Mouse (Mus musculus): ENCODE data around the gene Gm28043. TPM values are rescaled to one million over a fixed set of nuclear protein-coding genes. Genes with fewer than 3 reads are reported as not detected.
A peak's percentile ranks its signal among the peaks of the same experiment; 100 is the strongest.

The Gm28043 gene
- polyA plus RNA-seq, 1 experiment = 0.98 TPM

DNA sequence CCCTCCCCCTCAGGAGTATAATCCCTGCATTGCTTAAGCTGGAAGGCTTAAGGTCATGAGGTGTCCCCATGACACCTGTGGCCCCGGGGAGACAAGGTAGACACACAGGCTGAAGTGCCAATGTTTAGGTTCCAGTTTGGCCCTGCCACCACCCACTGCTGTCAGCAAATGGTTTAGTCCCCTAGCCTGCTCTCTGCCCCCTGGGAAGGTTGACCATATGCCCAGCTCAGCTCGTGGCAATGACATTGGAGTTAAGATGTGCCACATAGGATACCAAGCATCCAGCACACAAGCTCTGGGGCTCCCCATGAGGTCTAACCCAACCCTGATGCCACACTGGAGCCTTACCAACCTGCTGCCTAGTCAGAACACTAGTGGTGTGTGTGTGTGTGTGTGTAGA, 117.8 kb downstream of the Gm28043 start:
- Histone ChIP-seq H3K27me3 (ENCODE audit: control insufficient read depth, insufficient read depth, low read length) (no peaks in the 10 kb centered on the region), H3K27ac (ENCODE audit: control insufficient read depth, insufficient read depth, low read depth, low read length) (0 out of 2 replicates have a peak overlapping the region, but pooled peaks have one; percentile 10), H3K4me3 (ENCODE audit: control insufficient read depth, low read depth, low read length) (no peak overlapping the region), H3K4me1 (ENCODE audit: control insufficient read depth, insufficient read depth, low read length) (peaks cover 4% of the 10 kb centered on the region; the same call in 1 of the 2 replicates), H3K36me3 (ENCODE audit: control insufficient read depth, insufficient read depth, low read length) (no peaks in the 10 kb centered on the region)
- TF ChIP-seq POLR2A (IDR thresholded peaks at IDR 0.05; ENCODE audit: control insufficient read depth, low read depth, low read length) = no peak
- TF ChIP-seq CTCF (IDR thresholded peaks at IDR 0.05; ENCODE audit: control insufficient read depth, insufficient read depth, insufficient replicate concordance, low read depth, low read length) = no peak

GRCm38 (mm10) chr17:29736448-29737014, 121.9 kb downstream of the Gm28043 start:
- Histone ChIP-seq H3K27me3 (ENCODE audit: control insufficient read depth, insufficient read depth, low read length) (no peaks in the 10 kb centered on the region), H3K36me3 (ENCODE audit: control insufficient read depth, insufficient read depth, low read length) (no peaks in the 10 kb centered on the region), H3K4me3 (ENCODE audit: control insufficient read depth, low read depth, low read length) (no peak overlapping the region), H3K27ac (ENCODE audit: control insufficient read depth, insufficient read depth, low read depth, low read length) (no peak overlapping the region), H3K4me1 (ENCODE audit: control insufficient read depth, insufficient read depth, low read length) (peaks cover 6% of the 10 kb centered on the region; the same call in 1 of the 2 replicates)
- TF ChIP-seq CTCF (IDR thresholded peaks at IDR 0.05; ENCODE audit: control insufficient read depth, insufficient read depth, insufficient replicate concordance, low read depth, low read length) = no peak

GRCm38 (mm10) chr17:29737849-29738804, 123.5 kb downstream of the Gm28043 start:
- no peak overlapping the region for H3K4me3 ChIP-seq (ENCODE audit: control insufficient read depth, low read depth, low read length)
- TF ChIP-seq CTCF (IDR thresholded peaks at IDR 0.05; ENCODE audit: control insufficient read depth, insufficient read depth, insufficient replicate concordance, low read depth, low read length) (peak; percentile 16; the same call in 1 of the 2 replicates), POLR2A (IDR thresholded peaks at IDR 0.05; ENCODE audit: control insufficient read depth, low read depth, low read length) (no peak)
- H3K27me3 ChIP-seq (ENCODE audit: control insufficient read depth, insufficient read depth, low read length) = no peaks in the 10 kb centered on the region
- no peaks in the 10 kb centered on the region for H3K36me3 ChIP-seq (ENCODE audit: control insufficient read depth, insufficient read depth, low read length)
- peaks cover 6% of the 10 kb centered on the region; the same call in 1 of the 2 replicates for H3K4me1 ChIP-seq (ENCODE audit: control insufficient read depth, insufficient read depth, low read length)
- H3K27ac ChIP-seq (ENCODE audit: control insufficient read depth, insufficient read depth, low read depth, low read length) = no peak overlapping the region

- no peaks in the 10 kb centered on the region for H3K36me3 ChIP-seq (ENCODE audit: control insufficient read depth, insufficient read depth, low read length)
- no peaks in the 10 kb centered on the region; the same call in 1 of the 2 replicates for H3K27me3 ChIP-seq (ENCODE audit: control insufficient read depth, insufficient read depth, low read length)
- H3K27ac ChIP-seq (ENCODE audit: control insufficient read depth, insufficient read depth, low read depth, low read length) = no peak overlapping the region
- no peak overlapping the region for H3K4me3 ChIP-seq (ENCODE audit: control insufficient read depth, low read depth, low read length)
- no peak for TF ChIP-seq CTCF (IDR thresholded peaks at IDR 0.05; ENCODE audit: control insufficient read depth, insufficient read depth, insufficient replicate concordance, low read depth, low read length)
- no peak for TF ChIP-seq POLR2A (IDR thresholded peaks at IDR 0.05; ENCODE audit: control insufficient read depth, low read depth, low read length)
- H3K4me1 ChIP-seq (ENCODE audit: control insufficient read depth, insufficient read depth, low read length) = peaks cover 3% of the 10 kb centered on the region
Observed at GRCm38 (mm10) chr17:29747466-29747865, 132.8 kb downstream of the Gm28043 start.

Other genes starting within 250 kb of the Gm28043 start
- 87.2 and 99.7 TPM in 2 replicates for gene Pim1, start 124.1 kb upstream of the Gm28043 start, polyA plus RNA-seq (2012; rRNA removed)
- 18.6 and 21.1 TPM in 2 replicates for gene Gm17657, start 65.2 kb upstream of the Gm28043 start, polyA plus RNA-seq (2012; rRNA removed)
- 26.0 and 26.5 TPM in 2 replicates for gene Tbc1d22b, start 65.1 kb upstream of the Gm28043 start, polyA plus RNA-seq (2012; rRNA removed)
- gene Tmem217, start 62.5 kb upstream of the Gm28043 start, polyA plus RNA-seq (2012; rRNA removed) = 312 and 396 TPM in 2 replicates
- gene Rnf8, start 86 bp upstream of the Gm28043 start, polyA plus RNA-seq (2012; rRNA removed) = 19.7 and 21.0 TPM in 2 replicates
- gene Cmtr1, start 45.7 kb downstream of the Gm28043 start, polyA plus RNA-seq (2012; rRNA removed) = 23.8 and 25.7 TPM in 2 replicates
- 1.5 and 1.6 TPM in 2 replicates for gene Ccdc167, start 102.2 kb downstream of the Gm28043 start, polyA plus RNA-seq (2012; rRNA removed)

Data from testis, adult 2 months (tissue).